Mouse (Mus musculus) liver, postnatal 0 days (tissue): ENCODE results near the gene Dhx34. TPM values are rescaled to one million over a fixed set of nuclear protein-coding genes. Genes with fewer than 3 reads are reported as not detected.

Experiments
- ATAC-seq: fragments of 200-750 bp; cut with Nextera tagmentation; 2 replicates; pipeline ENCODE4 v1.8.0; 2017; ENCODE audit warnings: mild to moderate bottlenecking, moderate library complexity
- DNase-seq: peaks from one replicate; pipeline ENCODE4 v3.0.0-alpha.2; 2016
- H3K27ac ChIP-seq: fragments of 300-500 bp; sonication (generic); 2 replicates; pipeline ENCODE4 v1.5.1; 2014; ENCODE audit warnings: antibody characterized with exemption, moderate library complexity, mild to moderate bottlenecking, low read depth
- H3K27me3 ChIP-seq: fragments of 300-500 bp; sonication (generic); 2 replicates; pipeline ENCODE4 v1.6.1; 2014; ENCODE audit warnings: low read length, control low read depth, mixed read lengths; ENCODE audit not compliant: insufficient read depth
- H3K36me3 ChIP-seq: fragments of 300-500 bp; sonication (generic); replicated peaks from 2 replicates; pipeline ENCODE4 v1.6.1; 2014; ENCODE audit warnings: mild to moderate bottlenecking, control low read depth, low read length, moderate library complexity, mixed read lengths; ENCODE audit not compliant: insufficient read depth
- H3K4me1 ChIP-seq: fragments of 300-500 bp; sonication (generic); 2 replicates; pipeline ENCODE4 v1.6.1; 2014; ENCODE audit warnings: antibody characterized with exemption, mild to moderate bottlenecking, control low read depth; ENCODE audit not compliant: insufficient read depth
- H3K4me2 ChIP-seq: fragments of 300-500 bp; sonication (generic); 2 replicates; pipeline ENCODE4 v1.6.1; 2014; ENCODE audit warnings: low read depth, mild to moderate bottlenecking, low read length, moderate library complexity, mixed read lengths
- H3K4me3 ChIP-seq: fragments of 300-500 bp; sonication (generic); 2 replicates; pipeline ENCODE4 v1.5.1; 2014; ENCODE audit warnings: low read depth, low read length
- H3K9ac ChIP-seq: fragments of 300-500 bp; sonication (generic); replicated peaks from 2 replicates; pipeline ENCODE4 v1.6.1; 2014; ENCODE audit warnings: mild to moderate bottlenecking, moderate library complexity
- H3K9me3 ChIP-seq: fragments of 300-500 bp; sonication (generic); 2 replicates; pipeline ENCODE4 v1.6.1; 2016; ENCODE audit warnings: mild to moderate bottlenecking, control low read depth, low read length, mixed read lengths
- CTCF ChIP-seq: sonication (generic); IDR thresholded peaks from 2 replicates; pipeline ENCODE4 v1.5.1; 2016; ENCODE audit warnings: antibody characterized with exemption, low read depth
- EP300 ChIP-seq: IDR thresholded peaks from 2 replicates; pipeline ENCODE4 v1.6.1; 2016; ENCODE audit warnings: antibody characterized with exemption, low read depth, mild to moderate bottlenecking
- WGBS: fragments of 180-500 bp; shearing (Covaris S2); extraction: QIAGEN DNeasy Blood & Tissue Kit; methylation state at CpG from one replicate; pipeline ENCODE4 v1.1.7; 2014; ENCODE audit not compliant: insufficient replicate concordance; 5-methylcytosine and 5-hydroxymethylcytosine counted together
- polyA plus RNA-seq: library from polyadenylated mRNA; unstranded; fragments of >200 nt; fragmentation: Nextera tagmentation; extraction: Ambion mirVana; gene quantifications from 2 replicates; pipeline ENCODE4 v1.2.1, GENCODE M21; 2015

The Dhx34 gene
- polyA plus RNA-seq, 1 experiment from 2014 or later = 3.6 TPM

- Histone ChIP-seq H3K4me2 (no peak overlapping the region), H3K9me3 (no peaks in the 10 kb centered on the region), H3K27me3 (no peaks in the 10 kb centered on the region), H3K4me3 (no peak overlapping the region), H3K27ac (peak overlapping the region; percentile 29; the same call in 1 of the 2 replicates), H3K4me1 (peaks cover 31% of the 10 kb centered on the region), H3K9ac (no peak overlapping the region), H3K36me3 (no peaks in the 10 kb centered on the region)
- DNase-seq (no peak), ATAC-seq (no peak)
- 15% methylated on average over 2 of the region's 4 CpGs for WGBS
- TF ChIP-seq CTCF = peak; percentile 21; the same call in 1 of the 2 replicates
- TF ChIP-seq EP300 = no peak
Observed at GRCm38 (mm10) chr7:16245958-16246357, 24.1 kb upstream of the Dhx34 start.

GRCm38 (mm10) chr7:16244067-16244466, 22.2 kb upstream of the Dhx34 start, which contains the start of gene C5ar2:
TSS of gene C5ar2 (minus strand) at chr7:16244154.
- Histone ChIP-seq H3K27me3 (no peaks in the 10 kb centered on the region), H3K9me3 (no peaks in the 10 kb centered on the region), H3K9ac (0 out of 2 replicates have a peak within 1 kb of the TSS, but pooled peaks have one; percentile 11), H3K4me1 (peaks cover 42% of the 10 kb centered on the region), H3K36me3 (no peaks in the 10 kb centered on the region), H3K27ac (peak within 1 kb of the TSS; percentile 85), H3K4me2 (peak within 1 kb of the TSS; percentile 52), H3K4me3 (no peak within 1 kb of the TSS)
- ATAC-seq (peak; percentile 71), DNase-seq (peak; percentile 62)
- WGBS = 36% methylated on average over 5 of the region's 5 CpGs
- TF ChIP-seq EP300 (no peak), CTCF (no peak)

- Histone ChIP-seq H3K4me1 (peaks cover 42% of the 10 kb centered on the region), H3K9ac (peak overlapping the region; percentile 44), H3K27ac (peak overlapping the region; percentile 72), H3K4me3 (no peak overlapping the region; the same call in 1 of the 2 replicates), H3K9me3 (no peaks in the 10 kb centered on the region), H3K36me3 (0 out of 2 replicates have a peak, but pooled peaks cover 2% of the 10 kb centered on the region), H3K4me2 (peak overlapping the region; percentile 48), H3K27me3 (no peaks in the 10 kb centered on the region)
- DNase-seq (no peak), ATAC-seq (no peak)
- WGBS = 48% methylated on average over 6 of the region's 6 CpGs
- TF ChIP-seq EP300 (no peak), CTCF (no peak)
Observed at GRCm38 (mm10) chr7:16242198-16242597, 20.4 kb upstream of the Dhx34 start.

- no peak for ATAC-seq
- Histone ChIP-seq H3K36me3 (0 out of 2 replicates have a peak, but pooled peaks cover 4% of the 10 kb centered on the region), H3K4me1 (peaks cover 42% of the 10 kb centered on the region), H3K27me3 (no peaks in the 10 kb centered on the region), H3K9ac (peak overlapping the region; percentile 44), H3K9me3 (no peaks in the 10 kb centered on the region), H3K4me2 (peak overlapping the region; percentile 48), H3K27ac (peak overlapping the region; percentile 72), H3K4me3 (no peak overlapping the region; the same call in 1 of the 2 replicates)
- 41% methylated on average over 11 of the region's 11 CpGs for WGBS
- TF ChIP-seq CTCF (peak; percentile 46), EP300 (no peak)
- no peak for DNase-seq
Observed at GRCm38 (mm10) chr7:16241787-16242186, 19.9 kb upstream of the Dhx34 start.

- DNase-seq (no peak), ATAC-seq (no peak)
- Histone ChIP-seq H3K27me3 (no peaks in the 10 kb centered on the region), H3K4me2 (peak overlapping the region; percentile 69), H3K4me1 (peaks cover 42% of the 10 kb centered on the region), H3K27ac (peak overlapping the region; percentile 85), H3K36me3 (0 out of 2 replicates have a peak, but pooled peaks cover 4% of the 10 kb centered on the region), H3K9ac (no peak overlapping the region), H3K9me3 (no peaks in the 10 kb centered on the region), H3K4me3 (no peak overlapping the region)
- TF ChIP-seq EP300 (no peak), CTCF (peak; percentile 26)
- WGBS = 65% methylated on average over 1 of the region's 1 CpGs
Observed at GRCm38 (mm10) chr7:16240978-16241303, 19.1 kb upstream of the Dhx34 start.

- Histone ChIP-seq H3K27ac (peak overlapping the region; percentile 85), H3K27me3 (no peaks in the 10 kb centered on the region), H3K4me3 (peak overlapping the region; percentile 41), H3K4me1 (peaks cover 42% of the 10 kb centered on the region), H3K9ac (peak overlapping the region; percentile 57), H3K36me3 (0 out of 2 replicates have a peak, but pooled peaks cover 4% of the 10 kb centered on the region), H3K9me3 (no peaks in the 10 kb centered on the region), H3K4me2 (peak overlapping the region; percentile 69)
- DNase-seq (peak; percentile 38), ATAC-seq (peak; percentile 68)
- TF ChIP-seq CTCF (no peak), EP300 (peak; percentile 57)
- WGBS = 39% methylated on average over 7 of the region's 7 CpGs
Observed at GRCm38 (mm10) chr7:16240281-16240977, 18.6 kb upstream of the Dhx34 start.
